Mouse (Mus musculus): ENCODE results near the gene Rasal1.
A peak's percentile ranks its signal among the peaks of the same experiment; 100 is the strongest.

Rasal1 gene

GRCm38 (mm10) chr5:120622198-120622851 lies 26.3 kb upstream of the Rasal1 start:
- DNase-seq = peak; percentile 36 to 53

GRCm38 (mm10) chr5:120624427-120624826 lies 24.2 kb upstream of the Rasal1 start:
- no peak for DNase-seq

- DNase-seq = no peak
Measured at GRCm38 (mm10) chr5:120626399-120626798, 22.2 kb upstream of the Rasal1 start.

- DNase-seq = no peak
Measured at GRCm38 (mm10) chr5:120627515-120628300, 20.9 kb upstream of the Rasal1 start.

GRCm38 (mm10) chr5:120628624-120629023 lies 20.0 kb upstream of the Rasal1 start:
- no peak for DNase-seq

- DNase-seq = no peak
Measured at GRCm38 (mm10) chr5:120631128-120631527, 17.5 kb upstream of the Rasal1 start.

GRCm38 (mm10) chr5:120631892-120632291 lies 16.7 kb upstream of the Rasal1 start:
- DNase-seq = no peak

- DNase-seq = no peak
Measured at GRCm38 (mm10) chr5:120634131-120634530, 14.5 kb upstream of the Rasal1 start, which contains the start of gene Cfap73. TSS of gene Cfap73 (minus strand) at chr5:120634235.

GRCm38 (mm10) chr5:120634860-120635259 lies 13.8 kb upstream of the Rasal1 start:
- no peak for DNase-seq

GRCm38 (mm10) chr5:120635633-120636032 lies 13.0 kb upstream of the Rasal1 start:
- DNase-seq = no peak

GRCm38 (mm10) chr5:120640094-120640493 lies 8.5 kb upstream of the Rasal1 start:
- DNase-seq = no peak

- peak in 1 of 2 experiments; percentile 39 for DNase-seq
Measured at GRCm38 (mm10) chr5:120643365-120644085, 5.1 kb upstream of the Rasal1 start.

GRCm38 (mm10) chr5:120644227-120644626 lies 4.4 kb upstream of the Rasal1 start:
- no peak for DNase-seq

- peak; percentile 72 to 75 for DNase-seq
Measured at GRCm38 (mm10) chr5:120645851-120646250, 2.8 kb upstream of the Rasal1 start.

- DNase-seq = no peak
Measured at GRCm38 (mm10) chr5:120647361-120647760, 1.3 kb upstream of the Rasal1 start.

- DNase-seq = no peak
Measured at GRCm38 (mm10) chr5:120647814-120648491, 659 bp upstream of the Rasal1 start.

GRCm38 (mm10) chr5:120649374-120649933 lies 842 bp downstream of the Rasal1 start:
- DNase-seq = no peak

GRCm38 (mm10) chr5:120649938-120650337 lies 1.3 kb downstream of the Rasal1 start:
- no peak for DNase-seq

- DNase-seq = no peak
Measured at GRCm38 (mm10) chr5:120651230-120651629, 2.6 kb downstream of the Rasal1 start.

GRCm38 (mm10) chr5:120652915-120653701 lies 4.5 kb downstream of the Rasal1 start:
- DNase-seq = no peak

- DNase-seq = no peak
Measured at GRCm38 (mm10) chr5:120653873-120654272, 5.3 kb downstream of the Rasal1 start.

GRCm38 (mm10) chr5:120656281-120656751 lies 7.7 kb downstream of the Rasal1 start:
- DNase-seq = no peak
